Mouse (Mus musculus) adrenal gland, adult (tissue): ENCODE measurements at regions not wholly inside any gene's neighbourhood (a gene's known extent, or its start where the extent isn't known, plus 50 kb on each side); places are given as distances from the start of the nearest gene placed in this dataset.

ENCODE experiments used
- DNase-seq, 2 experiments: peaks; one replicate each; pipeline ENCODE4 v3.0.0; 2022 to 2023; ENCODE audit warnings: low spot score in 1 of 2; ENCODE audit not compliant: inconsistent age in 2 of 2

DNA sequence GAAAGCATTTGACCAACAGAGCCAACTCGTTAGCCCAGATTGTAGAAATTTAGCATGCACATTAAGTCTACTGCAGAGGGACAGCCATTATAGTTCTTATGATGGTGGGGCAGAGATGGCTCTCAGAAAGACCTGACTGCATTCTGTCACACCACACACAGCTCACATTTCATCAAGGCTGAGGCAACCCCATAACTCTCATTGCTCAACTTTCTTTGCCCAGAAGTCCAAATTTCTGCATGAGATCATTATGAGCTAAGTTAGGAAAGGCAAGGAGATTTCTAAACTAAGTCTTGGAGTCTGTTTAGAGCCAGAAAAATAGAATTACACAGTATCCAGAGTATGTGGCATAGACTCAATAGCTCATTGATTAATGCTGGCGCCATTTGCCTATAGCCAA lies 59.0 kb upstream of the Dusp10 start:
- peak in 1 of 2 experiments; percentile 68 for DNase-seq

DNA sequence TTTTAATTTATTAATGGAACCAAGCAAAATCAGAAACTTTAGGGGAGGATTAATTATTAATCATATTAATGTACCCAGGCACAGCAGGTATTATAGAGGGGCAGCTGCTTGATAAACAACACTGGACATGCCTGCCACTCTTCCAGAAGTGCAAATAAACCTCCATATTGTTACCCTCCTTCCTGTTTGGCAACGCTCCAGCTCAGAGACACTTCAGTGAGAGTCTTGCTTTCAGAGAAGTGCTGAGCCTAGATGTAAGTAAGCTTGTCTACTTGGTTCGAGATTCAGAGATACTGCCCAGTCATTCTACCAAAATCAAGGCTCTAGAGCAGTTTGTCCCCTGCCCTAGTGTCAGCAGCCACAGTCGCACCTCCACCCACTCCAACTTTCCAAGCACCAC lies 56.7 kb upstream of the Dusp10 start:
- no peak for DNase-seq

DNA sequence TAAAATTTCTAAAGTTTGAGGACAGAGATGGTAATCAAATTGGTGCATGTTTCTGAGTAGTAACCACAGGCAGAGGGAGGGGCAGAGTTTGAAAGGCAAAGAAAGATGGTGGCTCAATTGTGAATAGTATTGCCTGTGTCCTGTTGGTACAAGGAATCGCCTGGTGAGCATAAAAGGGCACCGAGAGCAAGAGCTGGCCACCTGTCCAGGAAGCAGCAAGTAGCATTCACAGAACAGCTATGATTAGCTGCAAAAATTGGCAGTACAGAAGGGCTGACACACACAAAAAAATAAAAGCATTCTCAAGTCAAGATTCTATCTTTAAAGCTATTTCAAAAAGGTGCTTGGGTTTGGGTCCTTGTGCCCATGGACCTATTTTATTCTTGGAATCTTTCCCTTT lies 51.7 kb upstream of the Dusp10 start:
- DNase-seq: no peak

GRCm38 (mm10) chr1:183962486-183962885 lies 50.6 kb upstream of the Dusp10 start:
- DNase-seq: no peak

GRCm38 (mm10) chr1:183963286-183963685 lies 49.8 kb upstream of the Dusp10 start:
- no peak for DNase-seq
